Mouse (Mus musculus) forebrain, embryonic 14.5 days (tissue): ENCODE measurements at regions not wholly inside any gene's neighbourhood (a gene's known extent, or its start where the extent isn't known, plus 50 kb on each side); places are given as distances from the start of the nearest gene placed in this dataset.

Source experiments
- ATAC-seq: fragments of 200-750 bp; cut with Nextera tagmentation; 2 replicates; pipeline ENCODE4 v1.8.0; 2017; ENCODE audit warnings: mild to moderate bottlenecking, moderate library complexity
- DNase-seq: peaks from one replicate; pipeline ENCODE4 v3.0.0-alpha.2; 2015; ENCODE audit warnings: low spot score
- H3K27ac ChIP-seq: fragments of 300-500 bp; sonication (generic); 2 replicates; pipeline ENCODE4 v1.5.1; 2014; ENCODE audit warnings: low read depth, mild to moderate bottlenecking, control low read depth, low read length, moderate library complexity
- H3K27me3 ChIP-seq: fragments of 300-500 bp; sonication (generic); replicated peaks from 2 replicates; pipeline ENCODE4 v1.6.1; 2014; ENCODE audit warnings: low read length, control low read depth, mixed read lengths; ENCODE audit not compliant: control insufficient read depth, insufficient read depth
- H3K36me3 ChIP-seq: fragments of 300-500 bp; sonication (generic); 2 replicates; pipeline ENCODE4 v1.6.1; 2014; ENCODE audit warnings: low read length, control low read depth; ENCODE audit not compliant: control insufficient read depth, insufficient read depth
- H3K4me1 ChIP-seq: fragments of 300-500 bp; sonication (generic); 2 replicates; pipeline ENCODE4 v1.6.1; 2014; ENCODE audit warnings: antibody characterized with exemption, low read length, control low read depth; ENCODE audit not compliant: control insufficient read depth, insufficient read depth
- H3K4me2 ChIP-seq: fragments of 300-500 bp; sonication (generic); 2 replicates; pipeline ENCODE4 v1.6.1; 2014; ENCODE audit warnings: mild to moderate bottlenecking, control low read depth, low read length
- H3K4me3 ChIP-seq: fragments of 300-500 bp; sonication (generic); 2 replicates; pipeline ENCODE4 v1.5.1; 2014; ENCODE audit warnings: low read depth, low read length, control low read depth
- H3K9ac ChIP-seq: fragments of 300-500 bp; sonication (generic); 2 replicates; pipeline ENCODE4 v1.6.1; 2014; ENCODE audit warnings: mild to moderate bottlenecking, low read length, control low read depth, moderate library complexity
- H3K9me3 ChIP-seq: fragments of 300-500 bp; sonication (generic); replicated peaks from 2 replicates; pipeline ENCODE4 v1.6.1; 2016; ENCODE audit warnings: low read length, control low read depth, mixed read lengths; ENCODE audit not compliant: control insufficient read depth
- WGBS: fragments of 180-500 bp; shearing (Covaris S2); extraction: QIAGEN DNeasy Blood & Tissue Kit; methylation state at CpG from one replicate; pipeline ENCODE4 v1.1.7; 2014; 5-methylcytosine and 5-hydroxymethylcytosine counted together

DNA sequence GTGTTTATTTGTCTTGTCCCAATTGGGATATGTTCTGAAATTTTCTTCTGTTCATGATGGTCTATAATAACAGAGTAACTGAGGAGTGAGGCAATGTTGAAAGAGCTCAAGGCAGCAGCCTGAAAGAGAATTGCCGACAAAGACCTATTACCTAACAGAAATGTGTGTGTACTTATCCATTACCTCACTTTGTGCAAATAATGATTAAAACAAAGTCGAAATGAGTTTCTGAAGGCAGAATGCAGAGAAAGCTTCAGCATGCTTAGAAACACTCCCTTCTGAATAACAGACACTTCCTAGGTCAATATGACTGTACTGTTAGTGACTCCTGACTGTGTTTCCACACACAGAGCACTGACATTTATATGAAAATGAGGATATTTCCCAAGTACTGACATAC, 63.0 kb downstream of the Kbtbd8 start:
- ATAC-seq (no peak), DNase-seq (no peak)
- no peaks in the 10 kb centered on the region for H3K36me3 ChIP-seq
- H3K27ac ChIP-seq: no peak overlapping the region
- no peaks in the 10 kb centered on the region for H3K27me3 ChIP-seq
- H3K9ac ChIP-seq: no peak overlapping the region
- no peak overlapping the region for H3K4me2 ChIP-seq
- H3K4me3 ChIP-seq: no peak overlapping the region
- 78% methylated on average over 2 of the region's 2 CpGs for WGBS
- no peaks in the 10 kb centered on the region for H3K9me3 ChIP-seq
- H3K4me1 ChIP-seq: no peaks in the 10 kb centered on the region

DNA sequence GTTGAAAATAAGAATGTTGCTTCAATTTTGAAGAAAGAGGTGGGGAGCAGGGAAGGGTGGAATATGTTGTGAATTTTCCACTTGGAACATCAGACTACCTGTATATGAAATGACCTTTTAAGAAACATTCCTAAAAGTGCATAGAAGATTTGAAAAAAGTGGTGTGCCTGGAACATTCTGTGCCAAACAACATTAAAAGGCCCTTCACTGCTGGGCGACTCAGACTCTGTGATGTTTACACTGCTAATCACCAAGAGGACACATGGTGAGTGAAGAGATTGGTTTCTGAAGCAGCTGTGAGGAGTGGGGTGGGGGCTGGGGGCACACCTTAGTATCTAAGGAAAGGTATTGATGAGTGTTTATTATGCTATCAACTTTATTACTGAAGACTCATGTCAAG, 65.2 kb downstream of the Kbtbd8 start:
- Histone ChIP-seq H3K4me2 (no peak overlapping the region), H3K4me3 (no peak overlapping the region), H3K4me1 (no peaks in the 10 kb centered on the region), H3K27ac (no peak overlapping the region), H3K9me3 (no peaks in the 10 kb centered on the region), H3K27me3 (no peaks in the 10 kb centered on the region), H3K36me3 (no peaks in the 10 kb centered on the region), H3K9ac (no peak overlapping the region)
- ATAC-seq (no peak), DNase-seq (no peak)
- WGBS: 42% methylated on average over 1 of the region's 1 CpGs

- no peak for DNase-seq
- no peak overlapping the region for H3K4me2 ChIP-seq
- H3K27ac ChIP-seq: no peak overlapping the region
- 86% methylated on average over 7 of the region's 7 CpGs for WGBS
- no peaks in the 10 kb centered on the region for H3K27me3 ChIP-seq
- no peaks in the 10 kb centered on the region for H3K36me3 ChIP-seq
- no peak overlapping the region for H3K4me3 ChIP-seq
- no peak for ATAC-seq
- no peak overlapping the region for H3K9ac ChIP-seq
- H3K4me1 ChIP-seq: no peaks in the 10 kb centered on the region
- no peaks in the 10 kb centered on the region for H3K9me3 ChIP-seq
Measured at GRCm38 (mm10) chr6:95185074-95185931, 68.3 kb downstream of the Kbtbd8 start.

DNA sequence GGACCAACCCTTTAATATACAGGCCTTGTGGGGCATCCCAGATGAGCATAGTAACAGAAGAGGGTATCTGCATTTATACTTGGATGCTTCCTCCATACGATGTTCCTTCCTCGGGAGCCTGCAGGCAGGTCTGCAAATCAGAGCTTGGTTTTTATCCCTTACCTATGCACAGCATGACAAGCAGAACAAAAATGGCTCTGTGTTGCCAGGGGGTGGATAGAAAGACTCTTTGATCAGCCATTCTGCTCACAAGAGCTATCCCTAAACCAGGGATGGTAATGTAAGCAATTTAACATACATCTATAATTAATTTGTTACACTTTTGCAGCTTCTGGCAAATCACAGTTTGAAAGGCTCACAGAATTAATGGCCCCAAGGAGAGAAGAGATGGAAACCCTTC, 79.6 kb downstream of the Kbtbd8 start:
- Histone ChIP-seq H3K4me3 (no peak overlapping the region), H3K4me1 (no peaks in the 10 kb centered on the region), H3K4me2 (no peak overlapping the region), H3K9ac (no peak overlapping the region), H3K27ac (no peak overlapping the region), H3K36me3 (no peaks in the 10 kb centered on the region), H3K27me3 (no peaks in the 10 kb centered on the region), H3K9me3 (no peaks in the 10 kb centered on the region)
- 76% methylated on average over 2 of the region's 2 CpGs for WGBS
- DNase-seq: no peak
- no peak for ATAC-seq

DNA sequence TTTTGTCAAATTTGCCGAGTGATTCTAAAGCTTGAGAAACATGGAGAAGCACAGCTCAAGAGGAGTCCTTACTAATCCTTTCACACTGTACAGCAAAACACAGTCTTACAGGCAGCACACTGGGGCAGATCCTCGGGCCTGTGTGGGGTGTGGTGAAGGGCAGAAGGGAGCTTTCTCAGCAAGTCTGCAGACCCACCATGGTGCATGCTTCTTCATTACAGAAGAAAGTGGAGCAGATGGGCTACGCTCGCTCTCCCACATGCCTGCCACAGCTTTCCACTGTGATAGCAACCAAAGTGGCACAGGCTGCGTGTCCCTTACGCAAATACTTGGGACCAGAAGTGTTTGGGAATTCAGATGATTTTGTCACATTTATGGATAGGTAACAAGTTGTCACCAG, 81.6 kb downstream of the Kbtbd8 start:
- ATAC-seq (no peak), DNase-seq (peak; percentile 17)
- Histone ChIP-seq H3K4me1 (peaks cover 13% of the 10 kb centered on the region; the same call in 1 of the 2 replicates), H3K9me3 (no peaks in the 10 kb centered on the region), H3K36me3 (no peaks in the 10 kb centered on the region), H3K4me2 (no peak overlapping the region), H3K4me3 (no peak overlapping the region), H3K9ac (no peak overlapping the region), H3K27ac (no peak overlapping the region), H3K27me3 (no peaks in the 10 kb centered on the region)
- WGBS: 78% methylated on average over 6 of the region's 6 CpGs

- peaks cover 16% of the 10 kb centered on the region; the same call in 1 of the 2 replicates for H3K4me1 ChIP-seq
- no peaks in the 10 kb centered on the region for H3K9me3 ChIP-seq
- DNase-seq: peak; percentile 81
- no peaks in the 10 kb centered on the region for H3K36me3 ChIP-seq
- peak overlapping the region; percentile 8; the same call in 1 of the 2 replicates for H3K4me3 ChIP-seq
- peak; percentile 84 for ATAC-seq
- peak overlapping the region; percentile 43 for H3K4me2 ChIP-seq
- peak overlapping the region; percentile 10; the same call in 1 of the 2 replicates for H3K9ac ChIP-seq
- WGBS: 5% methylated on average over 6 of the region's 6 CpGs
- H3K27ac ChIP-seq: peak overlapping the region; percentile 45
- H3K27me3 ChIP-seq: no peaks in the 10 kb centered on the region
Measured at GRCm38 (mm10) chr6:95202291-95202790, 85.3 kb downstream of the Kbtbd8 start.

- ATAC-seq: peak; percentile 79
- H3K36me3 ChIP-seq: no peaks in the 10 kb centered on the region
- H3K27me3 ChIP-seq: no peaks in the 10 kb centered on the region
- peak overlapping the region; percentile 43 for H3K4me2 ChIP-seq
- H3K9me3 ChIP-seq: no peaks in the 10 kb centered on the region
- peak; percentile 81 for DNase-seq
- H3K27ac ChIP-seq: peak overlapping the region; percentile 45
- peaks cover 16% of the 10 kb centered on the region; the same call in 1 of the 2 replicates for H3K4me1 ChIP-seq
- peak overlapping the region; percentile 10; the same call in 1 of the 2 replicates for H3K9ac ChIP-seq
- WGBS: 2% methylated on average over 9 of the region's 9 CpGs
- H3K4me3 ChIP-seq: peak overlapping the region; percentile 8
Measured at GRCm38 (mm10) chr6:95202978-95203377, 85.9 kb downstream of the Kbtbd8 start.

DNA sequence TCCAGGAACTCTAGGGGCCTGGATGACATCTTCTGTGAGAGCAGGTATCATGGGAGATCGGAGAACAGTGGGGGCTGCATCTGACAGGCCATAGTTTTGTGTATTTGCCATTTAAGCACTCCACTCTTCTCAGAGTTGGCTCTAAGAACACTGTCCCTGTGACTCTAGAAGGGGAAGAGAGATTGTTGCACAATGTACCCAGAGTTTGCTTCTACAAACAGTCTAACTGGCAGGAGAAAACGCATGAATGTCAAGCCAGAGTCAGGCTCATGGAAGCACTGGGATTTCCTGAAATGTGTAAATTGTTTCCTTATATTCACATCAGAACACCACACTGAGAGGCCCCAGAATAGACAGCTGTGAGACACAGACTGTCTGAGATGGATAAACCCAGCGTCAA, 87.2 kb downstream of the Kbtbd8 start:
- H3K36me3 ChIP-seq: no peaks in the 10 kb centered on the region
- no peak overlapping the region for H3K27ac ChIP-seq
- DNase-seq (no peak), ATAC-seq (no peak)
- H3K9me3 ChIP-seq: no peaks in the 10 kb centered on the region
- WGBS: 81% methylated on average over 3 of the region's 3 CpGs
- no peak overlapping the region for H3K9ac ChIP-seq
- no peaks in the 10 kb centered on the region for H3K27me3 ChIP-seq
- no peak overlapping the region for H3K4me3 ChIP-seq
- H3K4me1 ChIP-seq: peaks cover 16% of the 10 kb centered on the region; the same call in 1 of the 2 replicates
- H3K4me2 ChIP-seq: no peak overlapping the region

- H3K4me3 ChIP-seq: no peak overlapping the region
- H3K9me3 ChIP-seq: no peaks in the 10 kb centered on the region
- H3K27ac ChIP-seq: no peak overlapping the region
- no peak for ATAC-seq
- H3K36me3 ChIP-seq: no peaks in the 10 kb centered on the region
- no peaks in the 10 kb centered on the region for H3K27me3 ChIP-seq
- peaks cover 13% of the 10 kb centered on the region; the same call in 1 of the 2 replicates for H3K4me1 ChIP-seq
- WGBS: 28% methylated on average over 2 of the region's 2 CpGs
- no peak overlapping the region for H3K4me2 ChIP-seq
- DNase-seq: peak; percentile 48
- H3K9ac ChIP-seq: no peak overlapping the region
Measured at GRCm38 (mm10) chr6:95207063-95207462, 90.0 kb downstream of the Kbtbd8 start.
